Mouse (Mus musculus): ENCODE data around the gene Wdr18.

DNA sequence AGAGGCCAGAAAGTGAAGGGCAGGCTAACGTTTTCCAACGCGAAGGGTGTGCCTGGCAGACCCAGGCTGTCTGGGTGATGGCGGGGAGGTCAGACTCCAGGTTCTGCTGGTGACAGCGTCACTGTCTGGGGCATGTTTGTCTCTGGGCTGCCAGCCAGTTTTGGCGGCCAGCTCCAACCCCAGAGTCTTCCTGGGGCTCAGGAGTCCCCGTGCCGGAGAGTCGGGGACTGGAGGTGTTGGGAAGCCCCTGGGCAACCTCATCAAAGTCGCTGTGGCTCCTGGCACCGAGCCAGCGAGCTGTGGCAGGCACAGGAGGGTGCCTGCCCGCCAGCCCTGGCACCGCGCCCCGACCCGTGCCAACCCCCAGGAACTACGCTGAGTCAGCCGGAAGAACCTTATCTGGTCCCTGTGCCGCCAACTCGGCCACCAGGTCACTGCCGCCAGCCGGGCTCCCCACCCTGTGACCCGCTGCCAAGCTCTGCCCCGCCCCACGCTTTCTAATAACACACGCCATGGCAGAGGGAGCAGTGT is 23.0 kb upstream of the Wdr18 start:
- TF ChIP-seq CTCF (conservative IDR thresholded peaks at IDR 0.05; ENCODE audit: insufficient read depth, insufficient read length, low read depth, low read length) (no peak), POLR2A (IDR thresholded peaks at IDR 0.05; ENCODE audit: low read depth, low read length) (no peak)
